Mouse (Mus musculus): ENCODE results near the gene Tmem86a. TPM values are rescaled to one million over a fixed set of nuclear protein-coding genes. Genes with fewer than 3 reads are reported as not detected.

Tmem86a gene
- polyA plus RNA-seq, 1 experiment from 2014 or later: 18.0 TPM

- WGBS: 80% methylated on average over 9 of the region's 9 CpGs
- H3K36me3 ChIP-seq (ENCODE audit: control insufficient read depth, insufficient read depth, low read length): no peaks in the 10 kb centered on the region
- peaks cover 0 to 2% of the 10 kb centered on the region in 2 experiments; a peak in 1 of 4 replicates for H3K4me1 ChIP-seq (ENCODE audit: control insufficient read depth in 2 of 2, insufficient read depth in 2 of 2, low read length in 2 of 2)
- ATAC-seq (ENCODE audit: insufficient number of reproducible peaks, insufficient read depth, low FRiP score, low read depth): no peak
- no peak overlapping the region for H3K9ac ChIP-seq (ENCODE audit: low read length)
- H3K4me2 ChIP-seq (ENCODE audit: low read length): no peak overlapping the region
- H3K27me3 ChIP-seq (ENCODE audit: control insufficient read depth, insufficient read depth, low read length): no peaks in the 10 kb centered on the region
- H3K27ac ChIP-seq (replicated peaks in 1 of 2; ENCODE audit: control insufficient read depth in 1 of 2, insufficient read depth in 1 of 2, low read depth in 2 of 2, low read length in 2 of 2): no peak overlapping the region
- H3K4me3 ChIP-seq (ENCODE audit: control insufficient read depth in 1 of 2, insufficient read depth in 1 of 2, low read depth in 1 of 2, low read length in 2 of 2): no peak overlapping the region
- no peaks in the 10 kb centered on the region for H3K9me3 ChIP-seq (ENCODE audit: control insufficient read depth, low read length)
These were observed 19.7 kb upstream of the Tmem86a start for GRCm38 (mm10) chr7:47030517-47031193.

GRCm38 (mm10) chr7:47031371-47031770, 19.0 kb upstream of the Tmem86a start:
- Histone ChIP-seq H3K36me3 (ENCODE audit: control insufficient read depth, insufficient read depth, low read length) (no peaks in the 10 kb centered on the region), H3K9me3 (ENCODE audit: control insufficient read depth, low read length) (no peaks in the 10 kb centered on the region), H3K9ac (ENCODE audit: low read length) (no peak overlapping the region), H3K4me2 (ENCODE audit: low read length) (no peak overlapping the region), H3K27me3 (ENCODE audit: control insufficient read depth, insufficient read depth, low read length) (no peaks in the 10 kb centered on the region), H3K4me3 (ENCODE audit: control insufficient read depth in 1 of 2, insufficient read depth in 1 of 2, low read depth in 1 of 2, low read length in 2 of 2) (no peak overlapping the region), H3K27ac (replicated peaks in 1 of 2; ENCODE audit: control insufficient read depth in 1 of 2, insufficient read depth in 1 of 2, low read depth in 2 of 2, low read length in 2 of 2) (no peak overlapping the region), H3K4me1 (ENCODE audit: control insufficient read depth in 2 of 2, insufficient read depth in 2 of 2, low read length in 2 of 2) (peaks cover 0 to 2% of the 10 kb centered on the region in 2 experiments; a peak in 1 of 4 replicates)
- no peak for ATAC-seq (ENCODE audit: insufficient number of reproducible peaks, insufficient read depth, low FRiP score, low read depth)
- WGBS: 73% methylated on average over 4 of the region's 4 CpGs

GRCm38 (mm10) chr7:47034785-47035384, 15.5 kb upstream of the Tmem86a start:
- no peak overlapping the region for H3K4me2 ChIP-seq (ENCODE audit: low read length)
- H3K4me1 ChIP-seq (ENCODE audit: control insufficient read depth in 2 of 2, insufficient read depth in 2 of 2, low read length in 2 of 2): no peaks in the 10 kb centered on the region
- no peaks in the 10 kb centered on the region for H3K27me3 ChIP-seq (ENCODE audit: control insufficient read depth, insufficient read depth, low read length)
- no peaks in the 10 kb centered on the region for H3K36me3 ChIP-seq (ENCODE audit: control insufficient read depth, insufficient read depth, low read length)
- no peak overlapping the region for H3K9ac ChIP-seq (ENCODE audit: low read length)
- no peak overlapping the region for H3K27ac ChIP-seq (replicated peaks in 1 of 2; ENCODE audit: control insufficient read depth in 1 of 2, insufficient read depth in 1 of 2, low read depth in 2 of 2, low read length in 2 of 2)
- no peak for ATAC-seq (ENCODE audit: insufficient number of reproducible peaks, insufficient read depth, low FRiP score, low read depth)
- H3K9me3 ChIP-seq (ENCODE audit: control insufficient read depth, low read length): no peaks in the 10 kb centered on the region
- H3K4me3 ChIP-seq (ENCODE audit: control insufficient read depth in 1 of 2, insufficient read depth in 1 of 2, low read depth in 1 of 2, low read length in 2 of 2): no peak overlapping the region
- WGBS: 84% methylated on average over 4 of the region's 4 CpGs

- no peaks in the 10 kb centered on the region for H3K9me3 ChIP-seq (ENCODE audit: control insufficient read depth, low read length)
- H3K36me3 ChIP-seq (ENCODE audit: control insufficient read depth, insufficient read depth, low read length): no peaks in the 10 kb centered on the region
- no peaks in the 10 kb centered on the region for H3K27me3 ChIP-seq (ENCODE audit: control insufficient read depth, insufficient read depth, low read length)
- H3K4me2 ChIP-seq (ENCODE audit: low read length): no peak overlapping the region
- no peak overlapping the region for H3K4me3 ChIP-seq (ENCODE audit: control insufficient read depth in 1 of 2, insufficient read depth in 1 of 2, low read depth in 1 of 2, low read length in 2 of 2)
- H3K4me1 ChIP-seq (ENCODE audit: control insufficient read depth in 2 of 2, insufficient read depth in 2 of 2, low read length in 2 of 2): no peaks in the 10 kb centered on the region
- ATAC-seq (ENCODE audit: insufficient number of reproducible peaks, insufficient read depth, low FRiP score, low read depth): no peak
- 72% methylated on average over 8 of the region's 8 CpGs for WGBS
- H3K27ac ChIP-seq (replicated peaks in 1 of 2; ENCODE audit: control insufficient read depth in 1 of 2, insufficient read depth in 1 of 2, low read depth in 2 of 2, low read length in 2 of 2): no peak overlapping the region
- no peak overlapping the region for H3K9ac ChIP-seq (ENCODE audit: low read length)
These were observed 15.0 kb upstream of the Tmem86a start for GRCm38 (mm10) chr7:47035426-47035825.

- H3K9ac ChIP-seq (ENCODE audit: low read length): no peak overlapping the region
- H3K27ac ChIP-seq (replicated peaks in 1 of 2; ENCODE audit: control insufficient read depth in 1 of 2, insufficient read depth in 1 of 2, low read depth in 2 of 2, low read length in 2 of 2): no peak overlapping the region
- H3K4me1 ChIP-seq (ENCODE audit: control insufficient read depth in 2 of 2, insufficient read depth in 2 of 2, low read length in 2 of 2): peaks cover 6 to 7% of the 10 kb centered on the region in 2 experiments
- WGBS: 78% methylated on average over 3 of the region's 3 CpGs
- no peak overlapping the region for H3K4me3 ChIP-seq (ENCODE audit: control insufficient read depth in 1 of 2, insufficient read depth in 1 of 2, low read depth in 1 of 2, low read length in 2 of 2)
- H3K36me3 ChIP-seq (ENCODE audit: control insufficient read depth, insufficient read depth, low read length): no peaks in the 10 kb centered on the region
- H3K27me3 ChIP-seq (ENCODE audit: control insufficient read depth, insufficient read depth, low read length): no peaks in the 10 kb centered on the region
- no peak overlapping the region for H3K4me2 ChIP-seq (ENCODE audit: low read length)
- no peaks in the 10 kb centered on the region for H3K9me3 ChIP-seq (ENCODE audit: control insufficient read depth, low read length)
- ATAC-seq (ENCODE audit: insufficient number of reproducible peaks, insufficient read depth, low FRiP score, low read depth): no peak
These were observed 8.7 kb upstream of the Tmem86a start for GRCm38 (mm10) chr7:47041706-47042105.

- H3K4me1 ChIP-seq (ENCODE audit: control insufficient read depth in 2 of 2, insufficient read depth in 2 of 2, low read length in 2 of 2): peaks cover 6 to 7% of the 10 kb centered on the region in 2 experiments
- H3K4me2 ChIP-seq (ENCODE audit: low read length): no peak overlapping the region
- no peak overlapping the region for H3K4me3 ChIP-seq (ENCODE audit: control insufficient read depth in 1 of 2, insufficient read depth in 1 of 2, low read depth in 1 of 2, low read length in 2 of 2)
- H3K36me3 ChIP-seq (ENCODE audit: control insufficient read depth, insufficient read depth, low read length): no peaks in the 10 kb centered on the region
- H3K27me3 ChIP-seq (ENCODE audit: control insufficient read depth, insufficient read depth, low read length): no peaks in the 10 kb centered on the region
- ATAC-seq (ENCODE audit: insufficient number of reproducible peaks, insufficient read depth, low FRiP score, low read depth): no peak
- no peaks in the 10 kb centered on the region for H3K9me3 ChIP-seq (ENCODE audit: control insufficient read depth, low read length)
- WGBS: 86% methylated on average over 4 of the region's 4 CpGs
- no peak overlapping the region for H3K9ac ChIP-seq (ENCODE audit: low read length)
- H3K27ac ChIP-seq (replicated peaks in 1 of 2; ENCODE audit: control insufficient read depth in 1 of 2, insufficient read depth in 1 of 2, low read depth in 2 of 2, low read length in 2 of 2): peak overlapping the region in 1 of 2 experiments; percentile 66; a peak in 2 of 4 replicates
These were observed 8.3 kb upstream of the Tmem86a start for GRCm38 (mm10) chr7:47042121-47042520.

GRCm38 (mm10) chr7:47042823-47043490, 7.4 kb upstream of the Tmem86a start:
- Histone ChIP-seq H3K27me3 (ENCODE audit: control insufficient read depth, insufficient read depth, low read length) (no peaks in the 10 kb centered on the region), H3K9me3 (ENCODE audit: control insufficient read depth, low read length) (no peaks in the 10 kb centered on the region), H3K27ac (replicated peaks in 1 of 2; ENCODE audit: control insufficient read depth in 1 of 2, insufficient read depth in 1 of 2, low read depth in 2 of 2, low read length in 2 of 2) (peak overlapping the region; percentile 66 to 82), H3K36me3 (ENCODE audit: control insufficient read depth, insufficient read depth, low read length) (no peaks in the 10 kb centered on the region), H3K4me1 (ENCODE audit: control insufficient read depth in 2 of 2, insufficient read depth in 2 of 2, low read length in 2 of 2) (peaks cover 6 to 7% of the 10 kb centered on the region in 2 experiments), H3K9ac (ENCODE audit: low read length) (no peak overlapping the region), H3K4me3 (ENCODE audit: control insufficient read depth in 1 of 2, insufficient read depth in 1 of 2, low read depth in 1 of 2, low read length in 2 of 2) (no peak overlapping the region), H3K4me2 (ENCODE audit: low read length) (no peak overlapping the region)
- 31% methylated on average over 6 of the region's 6 CpGs for WGBS
- peak; percentile 21 for ATAC-seq (ENCODE audit: insufficient number of reproducible peaks, insufficient read depth, low FRiP score, low read depth)
